Mouse (Mus musculus) midbrain, embryonic 11.5 days (tissue): ENCODE results near the gene Mapk9. TPM values are rescaled to one million over a fixed set of nuclear protein-coding genes. Genes with fewer than 3 reads are reported as not detected.

Source experiments
- ATAC-seq: fragments of 200-750 bp; cut with Nextera tagmentation; 2 replicates; pipeline ENCODE4 v1.8.0; 2017; ENCODE audit warnings: moderate TSS enrichment, moderate library complexity; ENCODE audit not compliant: low FRiP score
- DNase-seq: peaks from one replicate; pipeline ENCODE4 v3.0.0; 2015; ENCODE audit warnings: low spot score; ENCODE audit errors: missing footprints
- H3K27ac ChIP-seq: fragments of 300-500 bp; sonication (generic); 2 replicates; pipeline ENCODE4 v1.5.1; 2014; ENCODE audit warnings: low read depth, low read length
- H3K27me3 ChIP-seq: fragments of 300-500 bp; sonication (generic); 2 replicates; pipeline ENCODE4 v1.6.1; 2014; ENCODE audit warnings: mild to moderate bottlenecking, low read length, moderate library complexity, mixed read lengths; ENCODE audit not compliant: control insufficient read depth, insufficient read depth
- H3K36me3 ChIP-seq: fragments of 300-500 bp; sonication (generic); 2 replicates; pipeline ENCODE4 v1.6.1; 2014; ENCODE audit warnings: mild to moderate bottlenecking, low read length, moderate library complexity, mixed read lengths; ENCODE audit not compliant: control insufficient read depth, insufficient read depth
- H3K4me1 ChIP-seq: fragments of 300-500 bp; sonication (generic); 2 replicates; pipeline ENCODE4 v1.6.1; 2014; ENCODE audit warnings: low read length; ENCODE audit not compliant: control insufficient read depth, insufficient read depth
- H3K4me2 ChIP-seq: fragments of 300-500 bp; sonication (generic); 2 replicates; pipeline ENCODE4 v1.6.1; 2014; ENCODE audit warnings: mild to moderate bottlenecking, moderate library complexity
- H3K4me3 ChIP-seq: fragments of 300-500 bp; sonication (generic); 2 replicates; pipeline ENCODE4 v1.5.1; 2014; ENCODE audit warnings: low read depth, low read length
- H3K9ac ChIP-seq: fragments of 300-500 bp; sonication (generic); 2 replicates; pipeline ENCODE4 v1.6.1; 2014; ENCODE audit warnings: low read length
- H3K9me3 ChIP-seq: fragments of 300-500 bp; sonication (generic); 2 replicates; pipeline ENCODE4 v1.6.1; 2016; ENCODE audit warnings: low read length; ENCODE audit not compliant: control insufficient read depth
- WGBS: fragments of 180-500 bp; shearing (Covaris S2); extraction: QIAGEN DNeasy Blood & Tissue Kit; methylation state at CpG from one replicate; pipeline ENCODE4 v1.1.7; 2014; 5-methylcytosine and 5-hydroxymethylcytosine counted together
- polyA plus RNA-seq: library from polyadenylated mRNA; unstranded; fragments of >200 nt; fragmentation: Nextera tagmentation; extraction: Ambion mirVana; gene quantifications from 2 replicates; pipeline ENCODE4 v1.2.1, GENCODE M21; 2014

The Mapk9 gene
- polyA plus RNA-seq, 1 experiment from 2014 or later: 41.2 TPM

DNA sequence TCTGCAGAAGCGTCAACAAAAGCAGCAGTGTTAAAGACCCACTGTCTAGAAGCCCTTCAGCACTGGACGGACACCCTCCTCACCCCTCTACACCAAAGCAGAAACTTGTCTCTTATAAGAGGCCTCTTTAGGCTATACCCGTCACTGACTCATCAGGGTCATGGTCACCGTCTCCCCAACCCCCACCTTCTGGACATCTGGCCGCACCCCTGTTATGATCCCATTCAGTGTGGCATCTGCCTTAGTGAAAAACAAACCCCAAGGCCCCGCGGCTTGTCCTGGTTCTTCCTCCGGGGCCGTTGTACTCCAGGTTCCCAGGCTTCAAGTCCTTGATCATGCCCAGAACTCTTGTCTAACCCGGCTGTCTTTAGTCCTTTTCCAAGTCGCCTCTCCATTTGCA is 593 bp upstream of the Mapk9 start:
- Histone ChIP-seq H3K9me3 (no peaks in the 10 kb centered on the region), H3K36me3 (no peaks in the 10 kb centered on the region), H3K9ac (peak overlapping the region; percentile 39; the same call in 1 of the 2 replicates), H3K4me1 (peaks cover 12% of the 10 kb centered on the region), H3K27me3 (no peaks in the 10 kb centered on the region), H3K4me2 (peak overlapping the region; percentile 85), H3K4me3 (peak overlapping the region; percentile 77), H3K27ac (no peak overlapping the region)
- no peak for DNase-seq
- ATAC-seq: peak; percentile 13
- WGBS: 40% methylated on average over 11 of the region's 11 CpGs

DNA sequence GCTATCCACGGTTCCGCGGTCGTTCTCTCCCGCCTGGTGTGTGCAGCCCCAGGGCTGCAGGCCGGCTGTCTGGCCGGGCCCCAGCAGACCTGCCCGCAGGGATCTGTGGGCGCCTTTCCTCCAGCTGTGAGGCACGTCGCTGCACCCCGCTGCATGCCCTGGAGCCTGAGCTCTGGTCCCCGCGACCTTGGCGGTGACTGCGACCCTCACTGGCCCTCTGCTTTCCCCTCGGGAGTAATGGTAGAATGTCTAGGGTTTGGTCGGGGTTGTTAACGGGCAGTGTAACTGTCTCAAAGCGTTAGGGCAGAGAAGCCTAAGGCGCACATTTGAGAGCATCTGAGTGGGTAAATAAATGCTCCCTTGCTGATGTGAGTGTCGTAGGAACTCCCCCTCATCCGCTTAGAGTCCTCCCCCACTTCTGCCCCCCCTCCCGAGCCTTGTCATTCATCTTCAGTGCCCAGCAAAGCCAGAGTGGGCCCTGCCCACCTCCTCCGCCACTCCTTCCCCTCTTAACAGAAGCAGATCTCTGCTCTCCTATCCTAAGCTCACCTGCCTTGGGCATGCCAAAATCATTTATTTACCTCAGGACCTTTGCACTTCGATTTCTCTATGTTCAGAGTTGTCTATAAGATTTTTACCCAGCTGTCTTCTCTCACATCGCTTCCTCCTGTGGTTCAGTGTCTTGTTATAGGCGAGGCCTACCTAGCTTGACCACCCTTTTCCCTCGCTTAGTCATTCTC is 690 bp downstream of the Mapk9 start:
- Histone ChIP-seq H3K9ac (peak overlapping the region; percentile 86), H3K4me2 (peak overlapping the region; percentile 85), H3K36me3 (no peaks in the 10 kb centered on the region), H3K4me3 (peak overlapping the region; percentile 77), H3K4me1 (peaks cover 12% of the 10 kb centered on the region), H3K27ac (peak overlapping the region; percentile 70), H3K27me3 (no peaks in the 10 kb centered on the region), H3K9me3 (no peaks in the 10 kb centered on the region)
- no peak for DNase-seq
- WGBS: 10% methylated on average over 29 of the region's 29 CpGs
- no peak for ATAC-seq

DNA sequence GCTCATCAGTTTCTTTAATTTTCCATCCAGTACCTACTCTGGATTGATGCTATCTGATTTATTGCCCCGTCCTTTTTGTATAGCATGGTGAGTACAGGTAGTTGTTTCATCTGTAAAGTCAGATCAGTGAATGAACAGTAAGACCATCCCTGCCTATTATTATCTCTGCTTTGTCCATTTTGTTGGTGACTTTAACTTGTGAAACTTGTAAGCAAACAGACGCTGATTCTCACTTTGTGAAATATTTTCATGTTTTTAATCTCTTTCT is 1.2 kb downstream of the Mapk9 start:
- 78% methylated on average over 2 of the region's 2 CpGs for WGBS

DNA sequence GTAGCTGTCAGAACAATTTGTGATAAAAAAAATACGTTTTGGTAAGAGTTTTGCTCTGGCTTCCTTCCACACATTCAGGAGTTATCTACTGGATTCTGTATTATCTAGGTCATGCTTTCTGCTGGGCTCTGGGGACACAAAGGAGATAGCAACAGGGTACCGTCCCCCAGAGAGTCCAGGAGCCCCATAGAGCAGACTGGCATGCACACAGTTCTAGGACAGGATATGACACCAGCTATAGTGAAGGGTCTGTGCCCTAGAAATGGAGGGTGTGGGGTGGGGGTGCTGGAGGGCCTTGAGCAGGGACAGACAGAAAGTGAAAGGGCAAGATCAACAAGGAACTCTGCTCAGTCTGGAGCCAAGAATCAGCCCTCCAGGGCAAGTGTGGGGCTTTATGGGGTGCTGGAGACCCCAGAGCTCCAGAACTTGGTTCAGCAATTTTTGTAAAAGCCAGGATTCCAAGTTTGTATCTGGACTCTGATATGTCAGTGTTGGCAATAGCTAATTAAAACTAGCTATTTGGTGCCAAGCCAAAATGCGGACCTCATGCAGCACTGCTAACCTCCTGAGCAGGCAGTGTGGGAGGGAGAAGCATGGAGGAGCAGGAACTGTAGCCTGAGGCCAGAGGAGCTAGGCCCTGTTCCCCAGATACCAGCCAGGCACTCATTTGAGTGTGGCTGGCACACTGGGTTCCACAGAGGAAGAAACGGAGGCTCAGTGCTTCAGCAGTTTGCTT is 1.7 kb downstream of the Mapk9 start:
- no peaks in the 10 kb centered on the region for H3K36me3 ChIP-seq
- no peak overlapping the region for H3K4me3 ChIP-seq
- H3K27ac ChIP-seq: no peak overlapping the region
- WGBS: 78% methylated on average over 4 of the region's 4 CpGs
- peak overlapping the region; percentile 85 for H3K4me2 ChIP-seq
- peak overlapping the region; percentile 6; the same call in 1 of the 2 replicates for H3K9ac ChIP-seq
- DNase-seq (no peak), ATAC-seq (no peak)
- no peaks in the 10 kb centered on the region for H3K27me3 ChIP-seq
- H3K9me3 ChIP-seq: no peaks in the 10 kb centered on the region
- H3K4me1 ChIP-seq: peaks cover 12% of the 10 kb centered on the region

More for the DNA sequence above, 1.2 kb downstream of the Mapk9 start:
- no peak for ATAC-seq
- H3K27ac ChIP-seq: no peak overlapping the region
- peak overlapping the region; percentile 86; the same call in 1 of the 2 replicates for H3K9ac ChIP-seq
- DNase-seq: no peak
- peak overlapping the region; percentile 85 for H3K4me2 ChIP-seq
- H3K36me3 ChIP-seq: no peaks in the 10 kb centered on the region
- H3K4me1 ChIP-seq: peaks cover 12% of the 10 kb centered on the region
- no peaks in the 10 kb centered on the region for H3K27me3 ChIP-seq
- peak overlapping the region; percentile 77 for H3K4me3 ChIP-seq
- no peaks in the 10 kb centered on the region for H3K9me3 ChIP-seq

DNA sequence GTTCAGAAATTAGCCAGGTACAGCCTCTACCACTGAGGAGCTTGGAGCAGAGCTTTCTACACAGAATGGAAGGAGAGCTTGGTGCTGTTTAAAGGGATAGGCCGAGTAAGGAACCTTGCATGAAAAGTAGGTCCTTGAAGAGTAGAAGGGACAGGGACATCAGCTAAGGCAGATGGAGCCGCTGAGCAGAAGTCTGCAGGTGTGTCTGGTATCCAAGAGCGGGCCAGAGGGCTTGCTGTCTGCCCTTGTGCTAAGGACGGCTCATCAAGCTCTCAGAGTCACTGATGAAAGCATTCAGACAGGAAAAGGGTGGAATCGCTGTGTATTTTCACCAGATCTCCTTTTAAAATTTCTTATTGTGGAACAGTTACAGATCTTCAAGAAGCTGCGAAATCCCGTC is 3.8 kb downstream of the Mapk9 start:
- no peak overlapping the region for H3K27ac ChIP-seq
- H3K36me3 ChIP-seq: no peaks in the 10 kb centered on the region
- H3K27me3 ChIP-seq: no peaks in the 10 kb centered on the region
- no peaks in the 10 kb centered on the region for H3K9me3 ChIP-seq
- peaks cover 12% of the 10 kb centered on the region for H3K4me1 ChIP-seq
- H3K4me3 ChIP-seq: no peak overlapping the region
- no peak overlapping the region for H3K9ac ChIP-seq
- WGBS: 91% methylated on average over 7 of the region's 7 CpGs
- DNase-seq: no peak
- no peak overlapping the region for H3K4me2 ChIP-seq
- ATAC-seq: no peak

DNA sequence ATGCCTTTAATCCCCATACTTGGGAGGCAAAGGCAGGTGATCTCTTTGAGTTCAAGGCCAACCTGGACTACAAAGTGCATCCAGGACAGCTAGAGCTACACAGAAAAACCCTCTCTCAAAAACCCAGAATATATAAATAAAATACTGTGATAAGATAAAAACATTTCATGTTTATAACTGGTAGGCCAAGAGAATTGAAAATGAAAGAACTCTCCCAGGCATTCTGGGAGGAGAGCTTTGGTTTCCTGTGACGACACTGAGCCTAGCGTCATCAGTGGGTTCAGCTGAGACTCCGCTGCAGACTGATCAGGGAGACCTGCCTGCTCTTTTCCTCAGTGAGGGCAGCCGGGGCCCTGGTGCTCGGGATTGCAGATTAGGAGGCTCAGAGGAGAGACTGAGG is 8.6 kb downstream of the Mapk9 start:
- H3K27ac ChIP-seq: no peak overlapping the region
- H3K4me2 ChIP-seq: no peak overlapping the region
- no peaks in the 10 kb centered on the region for H3K27me3 ChIP-seq
- ATAC-seq (no peak), DNase-seq (no peak)
- no peaks in the 10 kb centered on the region for H3K36me3 ChIP-seq
- H3K9me3 ChIP-seq: no peaks in the 10 kb centered on the region
- H3K9ac ChIP-seq: no peak overlapping the region
- 76% methylated on average over 5 of the region's 5 CpGs for WGBS
- no peaks in the 10 kb centered on the region for H3K4me1 ChIP-seq
- no peak overlapping the region for H3K4me3 ChIP-seq

DNA sequence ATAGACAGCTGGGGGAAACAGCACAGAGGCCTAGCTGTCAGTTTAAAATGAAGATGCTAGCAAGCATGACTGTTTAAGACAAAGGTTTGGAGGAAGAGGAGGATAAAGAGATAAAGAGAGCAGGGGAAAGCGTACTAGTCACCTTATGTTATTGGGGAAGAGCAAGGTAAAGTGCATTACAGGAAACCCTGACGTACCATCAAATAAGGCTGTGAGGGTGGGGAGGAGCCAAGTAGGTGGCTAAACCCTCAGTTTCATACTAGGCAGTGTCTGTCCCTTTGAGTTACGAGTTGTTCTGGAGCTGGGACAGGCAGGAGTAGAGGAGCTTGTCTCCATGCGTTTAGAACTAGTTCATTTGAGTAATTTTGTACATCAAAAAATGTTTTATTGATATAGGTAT is 14.6 kb downstream of the Mapk9 start:
- no peak overlapping the region for H3K4me3 ChIP-seq
- WGBS: 91% methylated on average over 4 of the region's 4 CpGs
- no peaks in the 10 kb centered on the region for H3K4me1 ChIP-seq
- H3K36me3 ChIP-seq: no peaks in the 10 kb centered on the region
- H3K4me2 ChIP-seq: no peak overlapping the region
- no peaks in the 10 kb centered on the region for H3K27me3 ChIP-seq
- no peak for ATAC-seq
- DNase-seq: no peak
- H3K27ac ChIP-seq: no peak overlapping the region
- no peaks in the 10 kb centered on the region for H3K9me3 ChIP-seq
- H3K9ac ChIP-seq: no peak overlapping the region

DNA sequence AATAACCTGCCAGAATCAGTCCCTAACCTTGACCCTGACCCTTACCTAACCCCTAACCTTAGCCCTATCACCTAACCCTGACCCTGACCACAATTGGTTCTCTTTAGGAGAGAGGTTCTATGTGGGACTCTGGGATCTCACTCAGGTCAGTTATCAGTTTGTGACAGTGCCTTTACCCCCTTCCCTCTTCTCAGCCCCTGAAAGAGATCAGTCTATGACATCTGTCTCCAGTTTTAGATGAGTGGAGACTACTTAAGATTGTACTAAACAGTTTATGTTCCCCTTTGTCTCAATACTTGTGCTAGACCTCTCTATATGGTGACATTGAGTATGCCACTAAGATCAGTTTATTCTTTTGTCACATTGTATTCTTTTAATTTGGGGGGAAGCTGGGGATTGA is 17.4 kb downstream of the Mapk9 start:
- H3K27ac ChIP-seq: no peak overlapping the region
- ATAC-seq (no peak), DNase-seq (no peak)
- H3K9ac ChIP-seq: no peak overlapping the region
- H3K4me1 ChIP-seq: no peaks in the 10 kb centered on the region
- no peak overlapping the region for H3K4me3 ChIP-seq
- no peaks in the 10 kb centered on the region for H3K9me3 ChIP-seq
- H3K4me2 ChIP-seq: no peak overlapping the region
- H3K27me3 ChIP-seq: no peaks in the 10 kb centered on the region
- H3K36me3 ChIP-seq: no peaks in the 10 kb centered on the region

DNA sequence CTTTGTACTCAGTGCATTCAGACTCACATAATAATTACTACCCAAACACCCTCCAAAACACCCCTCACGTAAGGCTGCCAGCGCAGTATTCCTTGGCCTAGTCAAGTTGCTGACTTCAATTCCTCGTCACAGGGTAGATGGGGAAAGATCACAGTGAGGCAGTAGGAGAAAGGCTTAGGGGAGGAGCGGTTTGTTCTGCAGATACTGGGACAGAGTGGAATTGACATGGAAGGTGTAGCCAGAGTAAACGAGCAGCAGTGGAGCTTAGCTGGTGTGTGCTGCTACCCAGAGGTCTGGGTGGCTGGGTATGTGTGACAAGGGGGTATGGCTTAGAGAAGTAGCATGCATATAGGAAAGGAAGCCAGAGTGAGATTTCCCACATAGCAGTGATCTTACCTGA is 20.8 kb downstream of the Mapk9 start:
- Histone ChIP-seq H3K9ac (no peak overlapping the region), H3K27ac (no peak overlapping the region), H3K9me3 (no peaks in the 10 kb centered on the region), H3K36me3 (peaks cover 4% of the 10 kb centered on the region; the same call in 1 of the 2 replicates), H3K4me3 (no peak overlapping the region), H3K4me2 (no peak overlapping the region), H3K4me1 (no peaks in the 10 kb centered on the region), H3K27me3 (no peaks in the 10 kb centered on the region)
- ATAC-seq (no peak), DNase-seq (no peak)
- 87% methylated on average over 5 of the region's 5 CpGs for WGBS
